Mouse (Mus musculus) R1 (cell line): ENCODE results near the gene Gpank1.

ENCODE experiments used
- DNase-seq: peaks from one replicate; pipeline ENCODE4 v3.0.0-alpha.2; 2018; ENCODE audit warnings: low read depth, low spot score

Gpank1 gene

DNA sequence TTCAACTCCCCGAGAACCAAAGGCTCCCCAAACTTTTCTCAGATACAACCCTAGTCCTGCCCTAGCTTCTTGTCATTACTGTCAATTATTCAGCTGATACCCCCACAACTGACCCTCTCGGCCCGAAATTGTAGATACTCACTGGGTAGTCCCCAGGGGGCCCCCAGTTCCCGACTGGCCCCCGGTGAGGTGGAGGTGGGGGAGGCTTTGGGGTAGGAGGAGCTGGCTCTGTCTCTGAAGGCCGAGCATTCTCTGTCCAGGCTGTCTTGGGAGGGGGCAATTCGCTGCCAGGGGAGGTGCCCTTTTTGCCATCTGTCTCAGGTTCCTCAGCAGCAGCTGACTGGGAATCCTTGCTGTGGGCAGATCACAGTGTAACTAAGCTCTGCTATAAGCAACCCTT is 38.4 kb downstream of the Gpank1 start:
- DNase-seq = no peak

DNA sequence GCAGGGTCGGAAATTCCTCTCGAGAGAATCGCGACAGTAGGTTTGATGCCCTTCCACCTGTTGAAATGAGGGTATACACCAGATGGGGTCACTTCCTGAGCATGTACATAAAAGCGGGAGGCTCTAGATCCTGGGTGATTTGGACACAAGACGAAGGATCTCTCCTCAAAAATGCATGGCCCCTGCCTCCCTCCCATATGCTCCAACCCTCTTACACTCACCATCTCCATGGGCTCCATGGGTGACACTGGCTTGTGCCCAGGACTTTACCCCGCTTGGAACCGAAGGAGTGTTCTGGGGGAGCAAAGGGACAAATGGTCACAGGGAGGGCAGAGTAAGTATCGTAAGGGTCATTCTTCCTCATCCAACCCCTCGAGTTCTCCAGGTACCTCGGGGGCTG is 40.2 kb downstream of the Gpank1 start:
- no peak for DNase-seq

DNA sequence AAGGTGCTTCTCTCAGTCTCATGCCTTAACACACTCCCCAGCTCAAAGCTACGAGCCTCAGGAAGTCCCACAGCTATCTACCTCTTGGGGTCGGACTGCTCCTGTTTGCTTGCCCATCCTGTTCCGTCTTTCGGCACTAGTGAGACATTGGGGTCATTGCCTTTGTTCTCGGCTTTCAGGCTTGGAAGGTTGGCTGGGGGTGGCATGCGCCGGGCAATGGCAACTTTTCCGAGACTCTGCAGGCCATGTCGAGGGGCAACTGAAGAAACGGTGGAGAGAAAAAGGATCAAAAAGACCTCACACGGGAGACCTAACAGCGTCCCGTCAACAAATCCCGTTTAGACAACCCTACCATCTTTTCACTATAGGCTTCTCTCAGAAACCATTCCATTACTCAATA is 40.9 kb downstream of the Gpank1 start:
- DNase-seq = no peak

DNA sequence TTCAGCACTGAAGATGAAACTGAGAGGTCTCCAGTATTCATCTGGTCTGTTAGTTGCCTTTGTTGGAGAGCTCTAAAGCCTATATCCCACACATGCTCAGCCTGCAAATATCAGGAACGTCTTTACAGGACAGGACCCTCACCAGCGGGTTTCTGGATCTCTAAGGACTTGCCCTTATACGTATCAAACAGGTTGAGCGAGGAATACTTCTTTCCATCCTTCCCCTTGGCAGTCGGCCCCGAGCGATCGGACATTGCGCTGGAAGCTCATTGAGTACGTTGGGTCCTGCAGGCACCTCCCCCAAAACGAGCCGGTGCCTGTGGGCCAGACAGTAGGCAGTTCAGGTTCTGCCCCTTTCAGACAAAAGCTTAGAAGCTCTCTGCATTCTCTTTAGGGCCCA is 41.5 kb downstream of the Gpank1 start:
- DNase-seq = no peak

DNA sequence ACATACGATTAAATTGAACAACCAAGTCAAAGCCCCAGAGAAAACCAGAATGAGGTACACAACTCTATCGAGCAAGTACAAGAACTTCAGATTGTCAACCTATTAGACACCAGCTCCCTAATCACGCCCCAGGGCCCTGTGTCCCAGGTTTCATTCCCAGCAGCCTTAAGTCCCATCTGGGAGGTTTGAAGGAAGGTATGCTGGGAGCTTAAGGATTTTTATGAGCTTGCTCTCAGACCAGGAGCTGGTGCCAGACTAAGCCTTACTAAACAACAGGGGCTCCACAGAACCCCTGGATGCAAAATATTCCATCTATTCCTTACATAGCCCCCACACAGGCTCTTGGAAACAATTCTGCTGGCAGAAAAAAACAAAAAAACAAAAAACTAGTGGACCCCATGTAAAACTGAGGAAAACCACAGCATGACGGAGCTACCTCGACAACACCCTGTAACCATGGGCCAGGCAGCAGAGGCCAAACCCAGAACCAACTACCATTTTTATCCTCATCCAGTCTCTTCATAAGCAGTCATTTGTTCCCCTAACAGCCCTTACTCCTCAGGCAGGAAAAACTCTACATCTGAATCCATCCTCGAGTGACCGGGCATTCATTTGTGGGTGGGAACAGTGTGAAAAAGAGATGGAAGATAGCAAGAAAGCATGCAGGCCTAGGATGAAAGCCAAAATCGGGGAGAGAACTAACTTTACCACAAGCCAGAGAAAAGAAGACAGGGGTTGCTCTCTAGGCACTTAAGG is 42.2 kb downstream of the Gpank1 start:
- no peak for DNase-seq

DNA sequence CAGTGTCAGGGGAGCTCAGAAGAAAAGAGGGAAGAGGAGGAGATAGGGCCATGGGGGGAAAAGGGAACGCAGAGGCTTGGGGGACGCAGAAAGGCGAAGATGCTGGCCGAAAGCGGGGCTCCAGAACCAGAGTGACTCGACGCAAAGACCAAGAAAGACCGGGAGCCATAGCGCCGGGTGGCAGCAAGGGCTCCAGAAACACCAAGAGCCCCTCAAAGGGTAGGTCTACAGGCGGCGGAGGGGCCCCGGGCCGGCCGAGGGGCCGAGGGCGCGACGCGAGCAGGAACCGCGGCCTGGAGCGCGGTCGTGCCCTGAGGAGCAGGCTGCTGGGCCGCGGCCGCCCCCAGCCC is 42.9 kb downstream of the Gpank1 start:
- DNase-seq = no peak

DNA sequence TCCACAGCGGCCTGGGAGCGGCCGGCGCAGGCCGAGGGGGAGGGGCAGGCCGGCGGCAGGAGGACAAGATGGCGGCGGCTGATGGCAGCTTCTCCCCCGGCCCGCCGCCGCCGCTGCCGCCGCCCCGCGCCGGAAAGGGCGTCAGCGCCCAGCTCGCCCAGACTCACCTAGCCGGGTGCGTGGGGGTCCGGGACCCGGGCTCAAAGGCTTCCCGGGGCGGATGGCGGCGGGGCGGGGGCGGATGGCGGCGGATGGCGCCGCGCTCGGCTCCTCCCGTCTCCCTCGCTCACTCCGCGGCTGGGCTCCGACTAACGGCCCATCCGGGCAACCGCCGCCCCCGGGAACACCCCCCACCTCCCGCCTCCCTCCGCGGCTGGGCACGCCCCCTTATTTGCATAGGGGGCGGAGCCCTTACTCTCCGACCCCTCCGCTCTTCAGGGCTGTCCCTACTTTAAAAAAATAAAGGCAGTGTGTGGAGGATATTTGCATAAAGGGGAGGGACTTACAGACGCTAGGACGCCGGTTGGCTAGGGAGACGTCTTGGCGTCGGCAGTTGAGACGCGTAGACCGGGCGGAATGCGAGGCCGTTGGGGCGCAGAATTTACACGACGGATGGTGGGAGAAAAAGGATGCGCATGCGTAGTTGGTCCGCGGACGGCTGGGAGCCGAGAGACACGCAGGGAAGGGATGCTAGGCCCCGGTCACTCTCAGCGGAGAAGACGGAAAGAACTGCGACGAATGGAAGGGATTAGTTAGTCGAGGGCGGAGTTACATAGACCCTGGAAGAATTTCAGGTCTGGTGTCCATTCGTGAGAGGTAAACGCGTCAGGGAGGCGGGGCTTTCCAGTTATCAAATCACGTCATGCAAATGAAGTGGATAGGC is 43.6 kb downstream of the Gpank1 start, which contains the start of gene Prrc2a:
Prrc2a (minus strand) TSS at position 330 of the 883 bp plus-strand sequence.
- DNase-seq = peak; percentile 100

DNA sequence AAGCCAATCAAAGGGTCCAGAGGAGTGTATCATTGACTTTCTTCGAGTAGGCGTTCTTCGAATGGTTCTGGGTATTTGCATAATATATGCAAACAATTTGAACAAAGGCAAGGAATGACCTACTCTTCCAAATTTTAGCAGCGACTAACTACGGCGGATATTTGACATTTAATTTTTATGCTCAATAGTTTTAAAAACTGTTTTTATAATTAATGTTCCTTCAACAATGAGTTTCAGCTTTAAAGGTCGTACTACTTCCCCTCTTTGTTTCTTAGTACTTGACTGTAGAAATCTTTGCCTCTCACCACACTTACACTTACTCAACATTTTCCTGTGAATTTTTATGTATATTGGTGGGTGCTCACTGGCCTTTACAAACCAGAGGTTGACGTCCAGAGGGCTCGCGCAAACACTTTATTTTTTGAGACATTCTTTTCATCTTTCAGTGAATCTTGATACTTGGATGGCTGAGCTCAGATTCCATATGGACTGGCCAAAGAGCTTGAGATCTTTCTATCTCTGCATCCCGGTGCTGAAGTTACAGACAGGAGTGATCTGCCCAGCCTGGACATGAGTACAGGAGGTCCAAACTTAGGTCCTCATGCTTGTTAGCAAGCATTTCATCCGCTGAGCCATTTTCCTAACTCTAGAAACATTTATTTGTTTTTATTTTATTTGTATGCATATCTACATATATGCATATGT is 44.3 kb downstream of the Gpank1 start:
- no peak for DNase-seq

DNA sequence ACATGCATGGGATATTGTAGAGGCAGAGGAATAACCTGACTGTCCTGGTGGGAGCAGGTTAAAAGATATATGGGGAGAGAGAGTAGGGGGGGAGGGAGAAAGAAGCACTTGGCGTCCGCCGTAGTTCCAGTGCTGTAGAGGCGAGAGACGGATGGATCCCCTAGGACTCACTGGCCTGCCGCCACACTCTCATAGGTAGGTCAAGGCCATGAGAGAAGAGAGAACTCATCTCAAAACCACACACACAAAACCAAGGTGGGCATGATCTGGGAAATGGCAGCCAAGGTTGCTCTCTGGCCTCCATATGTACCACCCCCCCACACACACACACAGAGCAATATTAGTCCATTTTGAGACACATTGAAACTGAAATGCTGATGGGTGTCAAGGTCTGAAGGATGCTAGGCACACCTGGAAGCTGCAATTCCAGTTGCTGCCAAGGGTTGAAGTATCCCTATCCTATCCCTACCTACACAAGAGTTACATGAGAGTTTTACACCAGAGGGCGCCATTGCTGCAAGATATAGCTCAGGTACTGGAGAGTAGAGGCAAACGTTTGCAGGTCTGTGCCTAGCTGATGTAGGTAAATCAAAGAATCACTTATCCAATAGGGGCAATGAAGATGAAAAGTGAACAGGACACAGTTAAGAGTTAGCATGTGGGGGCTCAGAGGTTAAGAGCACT is 45.2 kb downstream of the Gpank1 start:
- DNase-seq = peak; percentile 97

DNA sequence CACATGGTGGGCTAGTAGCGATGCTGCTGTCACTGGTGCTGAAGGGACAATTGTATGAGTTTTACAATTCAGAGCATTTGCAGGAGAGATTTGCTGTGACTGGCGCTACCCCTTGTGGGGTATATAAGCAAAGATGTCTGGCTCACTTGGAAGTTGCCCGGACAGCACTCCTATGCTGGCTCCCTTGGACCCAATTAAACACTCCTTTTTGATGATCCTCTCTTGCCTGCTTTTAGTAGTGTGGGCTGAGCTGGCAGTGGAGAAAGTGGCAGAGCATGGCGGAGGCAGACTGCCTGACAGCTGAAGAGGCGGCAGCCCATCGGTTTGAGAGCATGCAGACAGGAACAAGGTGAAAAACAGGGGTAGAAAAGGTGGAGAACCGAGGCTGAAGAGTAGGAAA is 46.5 kb downstream of the Gpank1 start:
- DNase-seq = no peak

DNA sequence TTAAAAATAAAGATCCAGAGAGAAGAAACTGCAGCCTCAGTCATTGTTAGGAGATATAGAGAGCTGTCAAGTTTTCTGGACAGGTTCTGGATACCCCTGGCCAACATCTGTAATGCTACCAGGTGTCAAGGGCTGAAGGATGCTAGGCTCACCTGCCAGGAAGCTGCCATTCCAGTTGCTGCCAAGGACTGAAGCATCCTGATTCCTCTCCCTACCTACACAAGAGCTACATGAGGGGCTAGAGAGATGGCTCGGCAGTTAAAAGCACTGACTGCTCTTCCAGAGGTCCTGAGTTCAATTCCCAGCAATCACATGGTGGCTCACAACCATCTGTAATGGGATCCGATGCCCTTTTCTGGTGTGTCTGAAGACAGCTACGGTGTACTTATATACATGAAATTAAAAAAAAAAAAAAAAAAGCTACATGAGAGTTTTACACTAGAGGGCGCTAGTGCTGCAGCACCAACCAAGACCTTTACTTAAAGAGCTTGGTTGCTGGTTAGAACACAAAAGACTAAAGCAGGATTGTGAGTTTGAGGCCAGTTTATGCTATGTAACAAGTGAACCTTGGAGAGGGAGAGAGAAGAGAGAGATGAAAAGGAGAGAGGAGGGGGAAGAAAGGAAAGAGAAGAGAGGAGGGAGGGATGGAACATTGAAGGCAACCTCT is 47.4 kb downstream of the Gpank1 start:
- peak; percentile 82 for DNase-seq

DNA sequence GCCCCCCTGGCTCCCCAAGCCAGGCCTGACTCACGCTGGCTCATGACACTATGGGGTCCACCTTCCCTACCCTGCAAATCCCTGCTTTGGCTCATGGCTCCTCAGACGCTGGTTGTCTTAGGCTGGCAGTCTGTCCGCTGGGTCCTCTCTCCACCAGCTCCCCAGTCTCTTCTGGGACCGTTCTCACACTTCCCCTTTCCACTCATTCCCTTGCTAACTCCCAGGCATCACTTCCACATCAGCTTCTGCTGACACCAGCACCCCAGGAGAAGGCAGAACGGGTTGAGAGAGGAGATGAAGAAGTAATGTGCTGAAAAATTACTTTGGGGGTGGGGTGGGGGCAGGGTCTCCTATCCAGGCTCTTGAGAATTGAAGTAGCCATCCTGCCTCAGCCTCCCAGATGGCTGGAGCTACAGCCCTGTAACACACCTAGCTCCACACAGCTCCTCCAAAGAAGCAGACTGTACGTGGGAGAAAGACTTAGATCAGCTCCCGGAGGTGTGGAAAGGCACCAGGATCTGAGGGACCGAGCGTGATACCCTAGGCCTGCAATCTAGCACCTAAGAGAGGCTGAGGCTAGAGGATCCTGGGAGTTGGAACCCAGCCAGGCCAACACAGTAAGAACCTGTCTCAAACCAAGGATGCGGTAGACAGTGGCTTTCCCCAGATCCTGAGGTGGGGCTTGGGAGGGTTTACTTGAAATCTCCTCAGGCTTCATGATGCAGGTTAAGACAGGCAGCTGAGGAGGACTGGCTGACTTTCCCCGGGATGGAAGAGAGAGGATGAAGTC is 51.4 kb downstream of the Gpank1 start:
- DNase-seq = no peak

DNA sequence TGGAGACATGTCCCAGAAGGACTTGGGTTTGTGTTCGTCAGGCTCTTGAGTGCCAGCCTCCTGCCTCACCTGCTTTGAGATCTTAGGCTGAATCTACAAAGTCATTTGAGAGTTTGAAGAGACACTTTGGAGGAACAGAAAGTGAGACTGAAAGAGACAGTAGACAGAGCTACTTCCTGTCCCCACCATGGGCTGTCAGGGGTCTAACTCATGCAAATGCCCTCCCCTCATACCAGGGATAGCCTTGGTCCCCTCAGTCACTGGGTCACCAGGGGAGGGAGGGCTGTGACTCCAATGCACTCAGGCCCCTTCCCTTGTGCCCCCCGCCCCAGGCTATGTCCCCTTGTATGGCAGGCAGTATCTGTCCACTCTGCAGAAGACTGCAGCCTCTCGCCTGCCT is 52.1 kb downstream of the Gpank1 start:
- no peak for DNase-seq
